Mouse (Mus musculus) testis, adult 2 months (tissue): ENCODE measurements at regions not wholly inside any gene's neighbourhood (a gene's known extent, or its start where the extent isn't known, plus 50 kb on each side); places are given as distances from the start of the nearest gene placed in this dataset.

Experiments used
- CTCF ChIP-seq: fragments of 200-500 bp; IDR thresholded peaks from 2 replicates; pipeline ENCODE4 v1.5.1; 2012; ENCODE audit warnings: low read depth, mild to moderate bottlenecking, inconsistent platforms, low read length, moderate library complexity; ENCODE audit not compliant: control insufficient read depth, insufficient read depth, insufficient replicate concordance
- POLR2A ChIP-seq: fragments of 200-500 bp; IDR thresholded peaks from 2 replicates; pipeline ENCODE4 v1.6.1; 2012; ENCODE audit warnings: low read depth, mild to moderate bottlenecking, inconsistent platforms, low read length, moderate library complexity; ENCODE audit not compliant: control insufficient read depth

- TF ChIP-seq CTCF (no peak), POLR2A (no peak)
These were observed 252.1 kb upstream of the Zmiz1 start for GRCm38 (mm10) chr14:25206855-25207254.
